Mouse (Mus musculus): ENCODE results near the gene Adra1b.

DNA sequence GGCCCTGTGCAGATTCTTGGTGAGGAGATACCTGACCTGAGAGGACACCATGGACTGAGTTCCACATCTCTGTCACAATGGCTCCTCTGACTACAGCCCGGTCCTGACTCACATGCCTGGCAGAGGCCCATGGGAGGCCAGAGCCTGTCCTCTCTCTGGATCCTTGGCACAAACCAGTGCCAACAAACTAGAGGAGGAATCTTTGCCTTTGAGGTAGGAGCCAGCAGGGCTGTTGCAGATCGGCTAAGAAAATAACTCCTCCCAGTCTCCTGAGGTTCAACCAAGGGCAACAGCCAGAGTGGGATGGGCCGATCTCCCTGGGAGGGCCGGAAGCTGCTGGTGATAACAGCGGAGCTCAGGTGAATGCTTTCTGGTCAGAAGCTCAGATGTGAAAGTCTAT, 28.2 kb upstream of the Adra1b start:
- TF ChIP-seq CTCF (IDR thresholded peaks at IDR 0.05; ENCODE audit: low read depth, low read length), result no peak
- TF ChIP-seq POLR2AphosphoS5 (IDR thresholded peaks at IDR 0.05; ENCODE audit: insufficient replicate concordance, low read depth, low read length), result no peak
